Mouse (Mus musculus) bone marrow, adult 2 months (tissue): ENCODE results near the gene Nme3. TPM values are rescaled to one million over a fixed set of nuclear protein-coding genes. Genes with fewer than 3 reads are reported as not detected.

ENCODE experiments used
- H3K27ac ChIP-seq: fragments of 200-500 bp; 2 replicates; pipeline ENCODE4 v1.5.1; 2012; ENCODE audit warnings: low read depth, mild to moderate bottlenecking, control low read depth, inconsistent platforms, low read length; ENCODE audit not compliant: control insufficient read depth, poor library complexity, insufficient read depth
- H3K4me1 ChIP-seq: fragments of 200-500 bp; 2 replicates; pipeline ENCODE4 v1.6.1; 2011; ENCODE audit warnings: low read length; ENCODE audit not compliant: control insufficient read depth, insufficient read depth
- H3K4me3 ChIP-seq: fragments of 200-500 bp; replicated peaks from 2 replicates; pipeline ENCODE3; 2011; ENCODE audit warnings: mild to moderate bottlenecking, low read depth, low read length, control low read depth; ENCODE audit not compliant: control insufficient read depth
- CTCF ChIP-seq: fragments of 200-500 bp; IDR thresholded peaks from 2 replicates; pipeline ENCODE4 v1.5.1; 2011; ENCODE audit warnings: low read length, control low read depth; ENCODE audit not compliant: control insufficient read depth, insufficient read depth
- POLR2A ChIP-seq: fragments of 200-500 bp; IDR thresholded peaks from 2 replicates; pipeline ENCODE4 v1.6.1; 2011; ENCODE audit warnings: low read depth, mild to moderate bottlenecking, control low read depth, low read length, borderline replicate concordance; ENCODE audit not compliant: control insufficient read depth
- WGBS: fragments of 180-500 bp; shearing (Covaris S2); methylation state at CpG from one replicate; pipeline ENCODE4 v1.1.7; 2018; 5-methylcytosine and 5-hydroxymethylcytosine counted together
- polyA plus RNA-seq: library from polyadenylated mRNA; stranded (reverse); fragments of >200 nt; gene quantifications from 2 replicates; pipeline ENCODE4 v1.2.4, GENCODE M21; 2011; ENCODE audit warnings: low replicate concordance; ENCODE audit not compliant: missing spikeins, insufficient read depth, insufficient read length

Gene Nme3
- polyA plus RNA-seq, 1 experiment = 64.3 TPM

- Histone ChIP-seq H3K27ac (no peak overlapping the region), H3K4me3 (no peak overlapping the region), H3K4me1 (no peaks in the 10 kb centered on the region; the same call in 1 of the 2 replicates)
- 96% methylated on average over 2 of the region's 2 CpGs for WGBS
- no peak for TF ChIP-seq CTCF
Observed at GRCm38 (mm10) chr17:24893276-24893675, 3.0 kb upstream of the Nme3 start.

GRCm38 (mm10) chr17:24894061-24894994 lies 2.0 kb upstream of the Nme3 start:
- peak overlapping the region; percentile 80 for H3K4me3 ChIP-seq
- TF ChIP-seq POLR2A (no peak), CTCF (no peak)
- H3K4me1 ChIP-seq = no peaks in the 10 kb centered on the region; the same call in 1 of the 2 replicates
- peak overlapping the region; percentile 83 for H3K27ac ChIP-seq
- 10% methylated on average over 31 of the region's 31 CpGs for WGBS

DNA sequence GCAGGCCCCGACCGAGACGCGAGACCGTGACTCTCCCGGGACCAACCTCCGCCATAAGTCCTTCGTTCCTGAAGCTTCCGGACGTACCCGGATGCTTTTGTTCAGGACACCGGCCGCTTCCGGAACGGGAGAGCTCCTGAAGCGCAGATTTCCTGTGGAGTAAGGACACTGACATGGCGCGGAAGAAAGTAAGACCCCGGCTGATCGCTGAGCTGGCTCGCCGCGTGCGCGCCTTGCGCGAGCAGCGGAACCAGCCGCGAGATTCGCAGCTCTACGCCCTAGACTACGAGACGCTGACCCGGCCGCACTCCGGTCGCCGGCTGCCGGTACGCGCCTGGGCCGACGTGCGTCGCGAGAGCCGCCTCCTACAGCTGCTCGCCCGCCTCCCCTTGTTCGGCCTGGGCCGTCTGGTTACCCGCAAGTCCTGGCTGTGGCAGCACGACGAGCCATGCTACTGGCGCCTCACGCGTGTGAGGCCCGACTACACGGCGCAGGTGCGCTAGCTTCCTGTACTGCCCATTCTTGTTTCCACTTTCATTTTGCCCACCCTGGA lies 1.2 kb upstream of the Nme3 start, which contains the start of the genes Eme2 and Mrps34:
Gene Eme2, minus strand, starts transcription at position 93 of the 553 bp plus-strand sequence.
Gene Mrps34, plus strand, starts transcription at position 122 of the 553 bp plus-strand sequence.
- Histone ChIP-seq H3K4me3 (peak within 1 kb of the TSS; percentile 80), H3K4me1 (no peaks in the 10 kb centered on the region; the same call in 1 of the 2 replicates), H3K27ac (peak within 1 kb of the TSS; percentile 83)
- WGBS = under 1% methylated on average over 62 of the region's 62 CpGs
- TF ChIP-seq CTCF (no peak), POLR2A (peak; percentile 66; the same call in 1 of the 2 replicates)

DNA sequence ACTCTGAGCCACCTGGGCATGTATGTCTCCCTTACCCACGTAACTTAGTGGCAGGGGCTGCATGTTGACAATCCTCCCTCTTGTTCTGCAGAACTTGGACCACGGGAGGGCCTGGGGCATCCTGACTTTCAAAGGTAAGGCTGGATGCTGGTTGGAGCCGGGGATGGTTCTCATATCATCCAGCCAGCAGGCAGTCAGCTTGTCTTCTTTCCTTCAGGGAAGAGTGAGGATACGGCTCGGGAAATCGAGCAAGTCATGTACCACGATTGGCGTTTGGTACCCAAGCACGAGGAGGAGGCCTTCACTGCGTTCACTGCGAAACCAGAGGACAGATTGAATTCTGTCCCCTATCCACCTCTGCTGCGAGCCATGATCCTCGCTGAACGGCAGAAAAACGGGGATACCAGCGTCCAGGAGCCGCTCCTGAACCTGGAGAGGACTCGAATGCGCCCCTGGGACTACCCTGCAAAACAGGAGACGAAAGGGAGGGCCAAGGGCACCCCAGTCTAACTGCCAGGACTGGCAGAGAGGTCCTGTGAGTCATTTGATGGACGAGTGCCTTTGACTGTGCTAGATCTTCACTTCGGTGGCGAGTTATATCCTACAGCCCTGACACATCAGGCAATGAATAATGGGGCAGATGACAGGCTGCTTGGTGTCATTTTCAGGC lies 594 bp upstream of the Nme3 start:
- 4% methylated on average over 23 of the region's 23 CpGs for WGBS
- Histone ChIP-seq H3K27ac (peak overlapping the region; percentile 83), H3K4me3 (peak overlapping the region; percentile 80), H3K4me1 (no peaks in the 10 kb centered on the region; the same call in 1 of the 2 replicates)
- TF ChIP-seq POLR2A = no peak
- TF ChIP-seq CTCF = no peak

DNA sequence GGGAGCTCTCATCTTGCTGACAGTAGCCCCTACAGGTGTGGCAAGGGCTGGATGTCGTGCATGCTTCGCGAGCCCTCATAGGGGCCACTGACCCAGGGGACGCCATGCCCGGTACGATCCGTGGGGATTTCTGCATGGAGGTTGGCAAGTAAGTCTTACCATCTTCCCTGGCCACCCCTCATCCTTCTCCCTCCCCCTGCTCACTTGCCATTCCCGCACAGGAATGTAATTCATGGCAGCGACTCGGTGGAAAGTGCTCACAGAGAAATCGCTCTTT lies 631 bp downstream of the Nme3 start:
- WGBS = 52% methylated on average over 11 of the region's 11 CpGs
- Histone ChIP-seq H3K27ac (peak overlapping the region; percentile 83), H3K4me3 (peak overlapping the region; percentile 80), H3K4me1 (no peaks in the 10 kb centered on the region; the same call in 1 of the 2 replicates)
- TF ChIP-seq CTCF (no peak), POLR2A (no peak)

GRCm38 (mm10) chr17:24897600-24897999 lies 1.3 kb downstream of the Nme3 start:
- Histone ChIP-seq H3K4me1 (peaks cover 3% of the 10 kb centered on the region; the same call in 1 of the 2 replicates), H3K27ac (peak overlapping the region; percentile 24; the same call in 1 of the 2 replicates), H3K4me3 (peak overlapping the region; percentile 36)
- TF ChIP-seq CTCF = no peak
- no peak for TF ChIP-seq POLR2A
- 89% methylated on average over 4 of the region's 4 CpGs for WGBS

- peaks cover 3% of the 10 kb centered on the region; the same call in 1 of the 2 replicates for H3K4me1 ChIP-seq
- no peak for TF ChIP-seq POLR2A
- TF ChIP-seq CTCF = no peak
- 82% methylated on average over 4 of the region's 4 CpGs for WGBS
- no peak overlapping the region for H3K4me3 ChIP-seq
- no peak overlapping the region; the same call in 1 of the 2 replicates for H3K27ac ChIP-seq
Observed at GRCm38 (mm10) chr17:24898041-24898854, 1.9 kb downstream of the Nme3 start.
